Mouse (Mus musculus): ENCODE measurements at regions not wholly inside any gene's neighbourhood (a gene's known extent, or its start where the extent isn't known, plus 50 kb on each side); places are given as distances from the start of the nearest gene placed in this dataset.

DNA sequence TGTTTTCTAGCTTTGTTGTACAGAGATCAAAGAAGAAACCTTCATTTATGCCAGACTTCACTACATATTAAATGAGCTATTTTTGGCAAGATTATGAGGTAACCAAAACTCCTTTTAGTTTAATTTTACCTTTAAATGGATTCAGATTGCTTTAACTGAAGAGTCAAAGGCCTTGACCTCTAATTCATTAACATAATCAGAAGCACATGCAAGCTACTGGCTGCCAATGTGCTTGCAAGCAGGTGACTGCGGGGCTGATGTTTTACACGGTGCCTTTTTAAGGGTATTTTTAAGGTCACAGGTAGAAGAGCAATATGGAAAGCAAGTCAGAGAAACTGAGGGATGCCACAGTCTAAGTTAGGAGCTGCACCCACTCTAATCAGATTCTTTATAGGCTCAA lies 1066.0 kb upstream of the Zeb2 start:
- no peak for DNase-seq (ENCODE audit: low spot score in 2 of 2)

- DNase-seq (ENCODE audit: low spot score in 2 of 2), result no peak
Measured at GRCm38 (mm10) chr2:46179741-46180140, 1062.5 kb upstream of the Zeb2 start.

GRCm38 (mm10) chr2:46168488-46168887 lies 1051.3 kb upstream of the Zeb2 start:
- DNase-seq (ENCODE audit: low spot score in 2 of 2), result no peak

GRCm38 (mm10) chr2:46149848-46150247 lies 1032.7 kb upstream of the Zeb2 start:
- DNase-seq (ENCODE audit: low spot score in 2 of 2), result no peak

DNA sequence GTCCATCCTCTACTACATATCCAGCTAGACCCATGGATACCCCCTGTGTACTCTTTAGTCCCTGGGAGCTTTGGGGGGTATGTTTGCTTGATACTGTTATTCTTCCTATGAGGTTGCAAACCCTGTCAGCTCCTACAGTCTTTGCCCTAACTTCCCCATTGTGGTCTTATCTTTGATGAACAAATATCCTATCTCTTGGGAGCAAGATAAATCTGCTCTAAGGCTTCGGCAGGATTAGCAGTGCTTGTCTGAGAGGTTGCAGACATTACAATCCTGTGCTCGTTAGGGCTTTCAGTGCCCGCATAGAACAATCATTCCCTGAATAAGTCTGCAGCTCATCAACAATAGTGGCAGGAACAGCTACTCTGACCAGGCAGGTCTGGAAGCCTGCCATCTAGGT lies 1002.7 kb upstream of the Zeb2 start:
- no peak for DNase-seq (ENCODE audit: low spot score in 2 of 2)

- no peak for DNase-seq (ENCODE audit: low spot score in 2 of 2)
Measured at GRCm38 (mm10) chr2:46106991-46107390, 989.8 kb upstream of the Zeb2 start.

GRCm38 (mm10) chr2:46065034-46065802 lies 948.0 kb upstream of the Zeb2 start:
- no peak for DNase-seq (ENCODE audit: low spot score in 2 of 2)

- DNase-seq (ENCODE audit: low spot score in 2 of 2), result no peak
Measured at GRCm38 (mm10) chr2:46055729-46056128, 938.5 kb upstream of the Zeb2 start.

- DNase-seq (ENCODE audit: low spot score in 2 of 2), result peak; percentile 9 to 16
Measured at GRCm38 (mm10) chr2:46054902-46055301, 937.7 kb upstream of the Zeb2 start.

GRCm38 (mm10) chr2:46021854-46022253 lies 904.7 kb upstream of the Zeb2 start:
- no peak for DNase-seq (ENCODE audit: low spot score in 2 of 2)

- DNase-seq (ENCODE audit: low spot score in 2 of 2), result no peak
Measured at GRCm38 (mm10) chr2:46013771-46014269, 896.6 kb upstream of the Zeb2 start.

DNA sequence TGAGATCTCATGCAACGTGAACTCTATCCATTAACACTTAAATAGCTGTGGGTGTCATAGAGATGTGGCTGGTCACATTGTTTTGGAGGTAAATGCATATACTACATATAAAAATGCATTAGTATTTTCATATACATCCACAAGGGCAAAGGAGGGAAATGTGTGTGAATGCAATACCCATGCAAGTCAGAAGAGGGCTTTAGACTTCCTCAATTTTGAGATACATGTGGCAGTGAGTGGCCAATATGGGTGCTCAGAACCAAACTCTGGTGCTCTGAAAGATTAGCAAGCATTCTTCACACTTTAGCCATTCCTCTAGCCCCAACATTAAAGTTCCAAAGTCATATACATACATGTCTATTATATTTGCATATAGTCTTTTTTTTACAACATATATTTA lies 895.5 kb upstream of the Zeb2 start:
- no peak for DNase-seq (ENCODE audit: low spot score in 2 of 2)

DNA sequence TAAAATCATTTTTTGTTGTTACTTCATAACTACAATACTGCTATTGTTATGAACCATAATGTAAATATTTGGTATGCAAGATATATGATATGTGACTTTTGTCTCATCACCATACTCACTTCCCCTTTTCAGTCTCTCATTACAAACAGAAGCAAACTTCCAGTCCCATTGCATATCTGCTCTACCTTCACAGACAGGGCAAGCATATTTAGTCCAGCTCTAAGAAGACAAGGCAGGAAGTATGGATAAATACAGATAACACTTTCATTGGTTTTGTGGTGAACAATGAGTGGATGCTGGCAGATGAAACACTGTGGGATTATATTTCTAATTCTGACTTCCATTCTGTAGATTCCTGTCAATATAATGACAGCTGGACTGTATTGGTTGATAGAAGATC lies 858.0 kb upstream of the Zeb2 start:
- DNase-seq (ENCODE audit: low spot score in 2 of 2), result no peak

DNA sequence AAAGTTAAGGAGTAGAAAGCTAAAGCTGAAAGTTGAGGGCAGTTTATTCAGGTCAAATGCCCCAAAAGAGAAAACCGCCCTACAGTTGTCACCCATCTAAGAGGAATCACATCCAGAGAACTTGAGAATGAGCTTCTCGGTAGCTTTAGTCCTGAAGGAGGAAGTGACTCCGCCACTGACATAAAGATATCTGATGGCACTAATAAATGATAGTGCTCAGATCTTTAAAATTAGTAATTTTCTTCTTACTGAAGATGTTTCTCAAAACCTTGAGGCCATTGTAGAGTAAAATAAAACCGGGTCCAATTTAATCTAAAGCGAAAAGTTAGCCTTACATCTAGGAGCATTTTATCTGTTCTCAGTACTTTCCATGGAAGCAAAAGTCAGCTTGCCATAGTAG lies 851.4 kb upstream of the Zeb2 start:
- no peak for DNase-seq (ENCODE audit: low spot score in 2 of 2)

DNA sequence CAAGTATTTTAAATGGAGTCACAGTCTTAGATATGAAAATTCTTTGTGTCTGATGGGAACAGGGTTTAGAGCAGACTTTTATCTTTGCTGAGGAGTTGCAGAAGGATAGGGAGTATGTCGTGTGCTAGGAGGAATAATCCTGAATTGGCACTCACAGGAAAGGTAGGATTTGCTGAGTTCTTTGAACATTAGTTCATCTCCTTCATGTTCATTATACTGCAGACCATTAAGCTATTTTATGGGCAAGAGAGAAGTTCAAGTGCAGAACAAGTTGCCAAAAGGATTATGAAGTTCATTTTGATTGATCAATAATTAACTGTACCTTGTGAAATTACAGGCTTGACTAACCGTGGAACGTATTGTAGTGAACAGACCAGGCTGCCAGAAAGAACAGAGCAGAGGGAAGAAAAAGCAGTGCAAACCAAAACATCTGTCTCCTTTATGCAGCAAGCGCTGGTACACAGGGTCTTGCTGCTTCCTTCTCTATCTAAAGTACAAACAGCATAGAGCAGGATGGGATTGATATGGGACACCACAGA lies 839.7 kb upstream of the Zeb2 start:
- DNase-seq (ENCODE audit: low spot score in 2 of 2), result no peak

GRCm38 (mm10) chr2:45948758-45949157 lies 831.6 kb upstream of the Zeb2 start:
- no peak for DNase-seq (ENCODE audit: low spot score in 2 of 2)

DNA sequence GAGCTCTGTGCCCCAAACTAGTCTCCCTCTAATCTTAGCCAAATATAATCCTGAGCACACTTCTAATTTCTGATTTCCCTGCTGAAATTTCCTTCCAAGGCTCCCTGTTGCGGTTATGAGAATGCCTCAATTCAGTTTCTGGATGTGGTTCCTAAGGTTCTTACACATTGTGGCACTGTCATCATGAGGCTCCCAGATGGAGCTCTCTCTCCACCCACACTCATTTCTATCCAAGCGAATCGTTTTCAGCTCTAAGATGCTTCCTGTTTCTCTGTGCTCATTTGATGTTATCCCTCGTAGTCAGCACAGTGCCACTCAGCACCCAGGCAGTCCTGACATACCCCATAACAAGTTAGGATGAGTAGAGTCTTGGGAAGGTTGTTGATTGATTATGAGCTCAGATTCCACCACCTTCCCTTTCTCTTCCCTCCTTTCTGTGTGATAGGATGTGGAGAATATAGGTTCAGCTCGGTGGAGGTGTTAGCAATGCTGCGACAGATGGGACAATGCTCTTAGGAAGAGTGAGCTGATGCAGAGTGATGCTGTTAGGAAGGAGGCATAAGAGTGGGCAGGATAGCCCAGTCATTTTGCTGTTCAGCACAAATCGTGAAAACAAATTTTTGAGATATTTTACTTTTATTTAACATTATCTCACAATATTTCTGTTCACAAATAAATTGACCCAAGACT lies 808.7 kb upstream of the Zeb2 start:
- peak; percentile 9 to 17 for DNase-seq (ENCODE audit: low spot score in 2 of 2)

DNA sequence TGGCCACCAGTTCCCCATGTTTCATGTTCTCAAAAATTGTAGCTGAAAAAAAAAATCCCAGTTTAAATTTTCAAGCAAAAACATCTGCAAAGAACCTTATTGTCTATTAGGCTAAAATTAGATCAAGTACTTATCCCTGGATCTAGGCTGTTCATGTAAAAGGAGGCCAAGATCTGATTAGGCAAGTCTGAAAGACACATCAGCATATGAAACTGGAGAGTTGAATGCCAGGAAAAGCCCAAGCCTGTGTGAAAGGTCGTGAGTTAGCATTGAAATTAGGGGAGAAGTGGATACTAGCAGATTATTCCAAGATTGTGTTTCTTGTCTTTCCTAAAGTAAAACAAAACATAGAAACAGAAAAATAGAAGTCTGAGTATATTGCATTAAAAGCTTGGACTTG lies 791.7 kb upstream of the Zeb2 start:
- no peak for DNase-seq (ENCODE audit: low spot score in 2 of 2)

- DNase-seq (ENCODE audit: low spot score in 2 of 2), result no peak
Measured at GRCm38 (mm10) chr2:45904623-45905235, 787.5 kb upstream of the Zeb2 start.

GRCm38 (mm10) chr2:45904090-45904489 lies 786.9 kb upstream of the Zeb2 start:
- no peak for DNase-seq (ENCODE audit: low spot score in 2 of 2)

DNA sequence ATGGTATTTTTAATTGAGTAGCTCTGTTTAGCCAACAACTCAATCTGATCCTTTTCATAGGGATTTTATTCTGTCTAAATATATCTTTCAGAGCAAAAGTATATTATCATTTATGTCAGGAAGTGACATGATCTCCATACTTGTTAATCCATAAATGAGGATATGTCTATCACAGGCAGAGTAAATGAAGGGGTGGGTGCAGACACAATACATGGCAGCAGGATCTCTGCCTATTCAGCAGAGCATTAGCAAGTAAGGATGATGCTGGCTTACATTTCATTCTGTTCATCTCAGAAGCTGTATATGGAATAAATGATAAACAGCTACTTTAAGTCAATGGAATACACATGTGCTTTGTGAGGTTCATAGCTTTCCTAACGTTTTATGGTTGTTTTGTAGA lies 786.2 kb upstream of the Zeb2 start:
- DNase-seq (ENCODE audit: low spot score in 2 of 2), result no peak

DNA sequence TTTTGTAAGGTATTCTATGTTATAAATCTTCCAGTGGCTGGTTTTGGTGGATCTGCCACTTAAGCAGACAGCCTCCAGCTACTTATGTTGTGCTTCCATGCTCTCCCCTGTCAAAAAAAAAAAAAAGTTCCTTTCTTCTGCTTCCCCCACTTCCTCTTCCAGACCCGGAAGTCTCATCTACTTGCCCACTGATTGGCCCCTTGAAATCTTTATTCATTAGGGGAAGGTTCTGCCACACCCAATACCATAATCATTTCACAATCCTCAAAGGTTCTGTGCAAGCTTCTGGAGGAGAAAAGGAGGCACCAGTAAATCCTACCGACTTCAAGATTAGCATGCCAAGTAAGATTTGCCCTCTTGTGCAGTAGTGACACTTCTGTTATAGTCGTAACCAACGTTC lies 784.7 kb upstream of the Zeb2 start:
- DNase-seq (ENCODE audit: low spot score in 2 of 2), result no peak

All from layer of hippocampus, postnatal 14 days (tissue).